Comparison of ENCODE assay signal across 8 mouse cellular contexts in genomic region chr4:129618786-129619691, GRCm38 (mm10). TPM values are rescaled to one million over a fixed set of nuclear protein-coding genes. Genes with fewer than 3 reads are reported as not detected.
DNase-seq lines count a peak whose midpoint lies in the region; ATAC-seq and TF ChIP-seq lines count a peak whose summit lies in the region.

Gene Iqcc, minus strand, starts transcription at chr4:129619099.

- peak within 1 kb of the TSS; percentile 90 for H3K4me2 ChIP-seq in heart, embryonic 11.5 days
- H3K4me2 ChIP-seq in kidney, postnatal 0 days (ENCODE audit: low read length), result peak within 1 kb of the TSS; percentile 79
- H3K4me2 ChIP-seq in liver, embryonic 11.5 days, result peak within 1 kb of the TSS; percentile 96
- peak within 1 kb of the TSS; percentile 84 for H3K4me2 ChIP-seq in stomach, embryonic 14.5 days (replicated peaks; ENCODE audit: low read depth, low read length)

- H3K9me3 ChIP-seq in heart, embryonic 11.5 days (replicated peaks; ENCODE audit: control insufficient read depth, low read length), result no peaks in the 10 kb centered on the region
- no peaks in the 10 kb centered on the region for H3K9me3 ChIP-seq in kidney, postnatal 0 days (replicated peaks; ENCODE audit: low read length)
- no peaks in the 10 kb centered on the region for H3K9me3 ChIP-seq in liver, embryonic 11.5 days (ENCODE audit: control insufficient read depth, low read length)
- H3K9me3 ChIP-seq in stomach, embryonic 14.5 days (ENCODE audit: control insufficient read depth, low read depth, low read length), result no peaks in the 10 kb centered on the region

- WGBS in heart, embryonic 11.5 days (ENCODE audit: insufficient replicate concordance), result 4% methylated on average over 43 of the region's 44 CpGs
- WGBS in kidney, postnatal 0 days, result 3% methylated on average over 43 of the region's 44 CpGs
- WGBS in liver, embryonic 11.5 days, result 5% methylated on average over 43 of the region's 44 CpGs
- 4% methylated on average over 43 of the region's 44 CpGs for WGBS in stomach, embryonic 14.5 days

- H3K27me3 ChIP-seq in heart, embryonic 11.5 days (ENCODE audit: control insufficient read depth, insufficient read depth, low read length), result no peaks in the 10 kb centered on the region
- H3K27me3 ChIP-seq in kidney, postnatal 0 days (ENCODE audit: insufficient read depth, low read length), result no peaks in the 10 kb centered on the region
- H3K27me3 ChIP-seq in liver, embryonic 11.5 days (replicated peaks; ENCODE audit: control insufficient read depth, insufficient read depth, low read length), result no peaks in the 10 kb centered on the region
- H3K27me3 ChIP-seq in stomach, embryonic 14.5 days (ENCODE audit: control insufficient read depth, insufficient read depth, low read length), result no peaks in the 10 kb centered on the region

- H3K36me3 ChIP-seq in heart, embryonic 11.5 days (ENCODE audit: control insufficient read depth, insufficient read depth, low read length), result no peaks in the 10 kb centered on the region
- 0 out of 2 replicates have a peak, but pooled peaks cover 7% of the 10 kb centered on the region for H3K36me3 ChIP-seq in kidney, postnatal 0 days (ENCODE audit: insufficient read depth, low read length)
- peaks cover 7% of the 10 kb centered on the region; the same call in 1 of the 2 replicates for H3K36me3 ChIP-seq in liver, embryonic 11.5 days (ENCODE audit: control insufficient read depth, insufficient read depth, low read length)
- H3K36me3 ChIP-seq in stomach, embryonic 14.5 days (ENCODE audit: control insufficient read depth, insufficient read depth, low read length), result peaks cover 10% of the 10 kb centered on the region; the same call in 1 of the 2 replicates

- peak within 1 kb of the TSS; percentile 76 for H3K4me3 ChIP-seq in heart, embryonic 11.5 days (ENCODE audit: low read depth, low read length)
- H3K4me3 ChIP-seq in kidney, postnatal 0 days (replicated peaks; ENCODE audit: low read depth, low read length), result peak within 1 kb of the TSS; percentile 55
- H3K4me3 ChIP-seq in liver, embryonic 11.5 days (ENCODE audit: low read depth, low read length), result peak within 1 kb of the TSS; percentile 78
- peak within 1 kb of the TSS; percentile 75 for H3K4me3 ChIP-seq in stomach, embryonic 14.5 days (ENCODE audit: low read depth, low read length)

- peak within 1 kb of the TSS; percentile 94 for H3K9ac ChIP-seq in heart, embryonic 11.5 days (ENCODE audit: low read depth, low read length)
- H3K9ac ChIP-seq in kidney, postnatal 0 days (ENCODE audit: low read depth, low read length), result peak within 1 kb of the TSS; percentile 74
- peak within 1 kb of the TSS; percentile 88 for H3K9ac ChIP-seq in liver, embryonic 11.5 days (ENCODE audit: low read depth, low read length)
- peak within 1 kb of the TSS; percentile 80 for H3K9ac ChIP-seq in stomach, embryonic 14.5 days (replicated peaks; ENCODE audit: low read depth, low read length)

- peak; percentile 21; the same call in 1 of the 2 replicates for TF ChIP-seq CTCF in kidney, postnatal 0 days (IDR thresholded peaks at IDR 0.05; ENCODE audit: low read depth)

- ATAC-seq in erythroblast, adult 5-6 weeks (replicated peaks; ENCODE audit: low FRiP score, poor library complexity, severe bottlenecking), result peak; percentile 95
- peak; percentile 83 for ATAC-seq in heart, embryonic 11.5 days (replicated peaks; ENCODE audit: insufficient number of reproducible peaks, low FRiP score, low TSS enrichment)
- ATAC-seq in kidney, postnatal 0 days (replicated peaks; ENCODE audit: low FRiP score, low read depth), result peak; percentile 87
- ATAC-seq in liver, embryonic 11.5 days (replicated peaks; ENCODE audit: low FRiP score), result peak; percentile 87
- peak; percentile 90 for ATAC-seq in stomach, embryonic 14.5 days (ENCODE audit: insufficient number of reproducible peaks, insufficient read depth, low FRiP score, low read depth)

- H3K4me1 ChIP-seq in heart, embryonic 11.5 days (ENCODE audit: control insufficient read depth, insufficient read depth, low read length), result peaks cover 15% of the 10 kb centered on the region
- H3K4me1 ChIP-seq in kidney, postnatal 0 days (replicated peaks; ENCODE audit: insufficient read depth, low read length), result peaks cover 22% of the 10 kb centered on the region
- peaks cover 9% of the 10 kb centered on the region for H3K4me1 ChIP-seq in liver, embryonic 11.5 days (replicated peaks; ENCODE audit: control insufficient read depth, insufficient read depth, low read length)
- peaks cover 20% of the 10 kb centered on the region; the same call in 1 of the 2 replicates for H3K4me1 ChIP-seq in stomach, embryonic 14.5 days (ENCODE audit: control insufficient read depth, insufficient read depth, low read length)

- H3K27ac ChIP-seq in heart, embryonic 11.5 days (ENCODE audit: low read depth, low read length), result peak within 1 kb of the TSS; percentile 78
- peak within 1 kb of the TSS; percentile 82 for H3K27ac ChIP-seq in kidney, postnatal 0 days
- peak within 1 kb of the TSS; percentile 83 for H3K27ac ChIP-seq in liver, embryonic 11.5 days (ENCODE audit: low read depth, low read length)
- peak within 1 kb of the TSS; percentile 81 for H3K27ac ChIP-seq in stomach, embryonic 14.5 days (ENCODE audit: low read length)

- DNase-seq in B cell, adult 2 months, result peak; percentile 95 to 96
- DNase-seq in brain, adult 2 months (ENCODE audit: low read depth, low spot score), result peak; percentile 98
- DNase-seq in kidney, postnatal 0 days (ENCODE audit: low spot score), result peak; percentile 96
- DNase-seq in liver, embryonic 11.5 days (ENCODE audit: low spot score), result peak; percentile 91
- DNase-seq in naive thymus-derived CD4-positive, alpha-beta T cell, adult 2 months (ENCODE audit: low read depth), result peak; percentile 96

RNA-seq across cellular contexts. Expression of gene Iqcc, which starts in this region (rescaled TPM):
- total RNA-seq in erythroblast, adult 5-6 weeks (2015; ENCODE audit: low replicate concordance), result 1.7 and 2.7 TPM in 2 replicates
- 0.98 and 2.6 TPM in 2 replicates for total RNA-seq in erythroblast, adult 5-6 weeks (2017; ENCODE audit: low replicate concordance)
- polyA plus RNA-seq in heart, embryonic 11.5 days (2014; fragmentation: Nextera tagmentation; extraction: Ambion mirVana), result 23.3 and 24.5 TPM in 2 replicates
- 30.2 and 31.6 TPM in 2 replicates for polyA plus RNA-seq in kidney, postnatal 0 days (2015; fragmentation: Nextera tagmentation; extraction: Ambion mirVana)
- 23.6 and 25.3 TPM in 2 replicates for polyA plus RNA-seq in liver, embryonic 11.5 days (2014; fragmentation: Nextera tagmentation; extraction: Ambion mirVana)
- 26.2 and 26.9 TPM in 2 replicates for polyA plus RNA-seq in stomach, embryonic 14.5 days (2014; fragmentation: Nextera tagmentation; extraction: Ambion mirVana)

Comparison
In these comparisons a context has a peak if more than half of its experiments do, and no peak if none do; other contexts are left out.
1. Peak in every context shown above with its lines: DNase-seq, ATAC-seq, H3K4me3 ChIP-seq and H3K27ac ChIP-seq.